Mouse (Mus musculus) adipose tissue, adult 10 weeks (tissue): ENCODE results near the gene Dnm3. TPM values are rescaled to one million over a fixed set of nuclear protein-coding genes. Genes with fewer than 3 reads are reported as not detected.

Experiments used
- polyA plus RNA-seq: library from polyadenylated mRNA; stranded (reverse); fragments of 350-450 nt; fragmentation: Illumina TruSeq; extraction: RNeasy Lipid Tissue Mini Kit (QIAGEN cat#74804); gene quantifications from one replicate; pipeline ENCODE4 v1.2.3, GENCODE M21; 2014; ENCODE audit warnings: low read depth, low replicate concordance

The Dnm3 gene
- polyA plus RNA-seq, result 2.8 TPM

DNA sequence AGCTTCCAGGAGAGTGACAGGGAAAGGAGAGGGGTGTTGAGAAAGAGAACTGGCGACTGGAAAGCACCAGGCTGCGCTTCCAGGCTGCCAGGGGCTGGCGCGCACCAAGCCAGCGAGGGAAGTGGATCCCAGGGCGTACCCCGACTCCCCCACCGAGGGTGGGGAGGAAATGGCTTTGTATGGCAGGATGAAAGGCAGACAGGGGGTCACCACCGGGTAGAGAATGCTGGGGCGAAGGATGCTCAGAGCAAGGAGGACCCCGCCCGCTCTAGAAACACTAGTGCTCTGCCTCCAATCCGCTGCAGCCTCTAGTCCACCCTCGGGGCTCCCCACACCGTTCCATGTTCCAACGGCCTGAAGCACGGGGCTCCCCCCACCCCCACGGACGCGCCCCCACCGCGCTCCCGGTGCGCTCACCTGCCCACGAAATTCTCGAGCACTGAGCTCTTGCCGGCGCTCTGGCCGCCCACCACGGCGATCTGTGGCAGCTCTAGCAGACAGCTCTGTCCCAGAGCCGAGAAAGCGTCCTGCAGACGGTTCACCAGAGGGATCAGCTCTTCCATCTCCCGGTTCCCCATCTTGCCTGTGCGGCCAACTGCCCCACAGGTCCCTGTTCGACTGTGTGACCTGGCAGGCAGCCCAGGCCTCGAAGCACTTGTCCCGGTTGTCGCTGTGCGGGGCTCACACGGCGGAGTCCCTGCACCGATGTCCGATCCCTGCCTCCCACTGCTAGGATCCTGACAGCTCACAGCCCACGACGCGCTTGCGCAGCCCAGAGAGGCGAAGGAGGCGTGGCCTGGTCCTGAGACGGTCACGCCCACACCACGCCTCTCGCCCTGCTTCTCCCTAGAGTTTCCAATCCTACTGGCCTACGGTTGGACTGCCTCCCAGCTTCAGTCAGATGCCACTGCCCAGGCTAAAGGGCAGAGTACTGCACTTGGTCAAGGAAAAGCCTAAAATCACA is at the start of gene Dnm3:
TSS of gene Dnm3 (minus strand) at position 789 of the 964 bp plus-strand sequence.

DNA sequence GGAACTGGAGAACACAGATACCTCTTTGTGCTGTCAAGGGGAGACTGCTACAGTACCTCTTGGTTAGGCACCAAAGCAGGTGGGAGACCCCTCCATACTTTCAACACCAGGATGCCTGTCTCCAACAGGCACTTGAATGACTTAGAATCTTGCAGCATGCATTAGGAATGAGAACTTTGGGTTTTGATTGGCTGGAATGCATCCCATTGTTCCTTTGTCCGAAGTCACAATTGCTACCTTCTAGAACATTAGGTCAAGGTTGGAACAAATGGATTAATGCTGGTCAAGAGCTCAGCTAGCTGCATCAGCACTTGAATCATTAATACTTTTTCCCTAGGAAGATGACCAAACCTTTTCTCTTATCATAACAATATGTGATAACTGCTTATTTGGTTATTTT is 498.3 kb downstream of the Dnm3 start, which contains the start of gene 4930558K02Rik:
TSS of gene 4930558K02Rik (minus strand) at position 101 of the 400 bp plus-strand sequence.

DNA sequence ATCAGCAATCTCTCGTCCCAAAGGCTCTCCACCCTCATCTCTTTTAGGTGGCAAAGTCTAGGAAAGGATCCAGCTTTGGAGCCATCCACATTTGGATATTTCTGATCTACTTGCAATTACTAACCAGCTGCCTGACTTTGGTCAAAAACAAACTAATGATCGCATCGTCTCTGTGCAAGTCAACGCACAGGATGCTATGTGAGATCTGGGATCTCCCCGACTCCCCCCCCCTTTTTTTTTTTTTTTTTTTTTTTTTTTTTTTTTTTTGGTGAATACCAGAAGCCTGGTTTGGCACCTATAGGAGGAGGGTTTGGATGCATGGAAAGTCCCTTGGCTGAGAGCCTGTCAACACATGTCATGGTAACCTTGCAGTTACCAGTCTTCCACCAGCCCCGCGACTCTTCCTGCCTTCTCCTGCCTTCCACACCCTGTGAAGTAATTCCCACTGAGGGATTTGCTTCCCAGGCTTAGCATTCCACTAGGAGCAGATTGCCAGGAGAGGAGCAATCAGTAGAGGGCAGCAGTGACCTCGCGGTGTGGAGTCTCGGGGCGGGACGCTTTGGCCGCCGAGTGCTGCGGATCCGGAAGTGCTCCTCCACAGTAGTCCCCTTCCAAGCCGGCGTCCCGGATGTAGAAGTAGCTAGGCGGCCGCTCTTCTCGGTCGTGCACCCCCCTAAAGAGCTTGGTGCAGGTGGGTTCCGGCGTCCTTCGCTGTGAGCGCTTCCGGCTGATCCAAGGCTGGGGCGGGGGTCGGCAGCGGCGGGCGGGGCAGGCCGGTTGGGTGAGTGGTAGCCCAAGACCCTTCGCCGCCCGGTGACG is 509.0 kb downstream of the Dnm3 start, which contains the start of gene Pigc:
TSS of gene Pigc (plus strand) at position 598 of the 819 bp plus-strand sequence.

Other genes starting within 250 kb of the Dnm3 start
- 6.4 TPM for gene Mettl13, start 70.5 kb upstream of the Dnm3 start, polyA plus RNA-seq
- 24.7 TPM for gene Vamp4, start 92.5 kb upstream of the Dnm3 start, polyA plus RNA-seq
- gene Myoc, start 161.1 kb upstream of the Dnm3 start, polyA plus RNA-seq, result 1.8 TPM
- gene Myocos, start 180.2 kb upstream of the Dnm3 start, polyA plus RNA-seq, result not detected